Mouse (Mus musculus) heart, adult 18-20 months (tissue): ENCODE data around the gene Sept4. TPM values are rescaled to one million over a fixed set of nuclear protein-coding genes. Genes with fewer than 3 reads are reported as not detected.
A peak's percentile ranks its signal among the peaks of the same experiment; 100 is the strongest.

Experiments used
- DNase-seq, 2 experiments: peaks; one replicate each; pipeline ENCODE4 v3.0.0; 2021 to 2022; ENCODE audit warnings: mixed read lengths in 1 of 2
- long read RNA-seq, 2 experiments: library from polyadenylated mRNA; stranded (forward); transcript quantifications; one replicate each; pipeline ENCODE4 v2.0.0; 2021
- total RNA-seq, 2 experiments: library from RNA; stranded (reverse); gene quantifications; 2 replicates each; pipeline ENCODE4 v1.2.3; 2021

Gene Sept4
- 10 to 100 TPM; 31.8 to 37.7 TPM for total RNA-seq
- long read RNA-seq, experiment 1, transcript Sept4-205 (12 exons, 1,678 nt), result major isoform, 9 of 40 reads
- long read RNA-seq, experiment 1, partial matches to known transcripts, result 7 of 40 reads
- long read RNA-seq, experiment 1, other reads (novel, unspliced or antisense), result 23 of 40 reads
- long read RNA-seq, experiment 2, partial matches to known transcripts, result 3 of 16 reads
- long read RNA-seq, experiment 2, other reads (novel, unspliced or antisense), result 11 of 16 reads

- no peak for DNase-seq
These were observed at the start of gene Sept4 for GRCm38 (mm10) chr11:87568255-87568953. Sept4 (plus strand) TSS chr11:87568903.

DNA sequence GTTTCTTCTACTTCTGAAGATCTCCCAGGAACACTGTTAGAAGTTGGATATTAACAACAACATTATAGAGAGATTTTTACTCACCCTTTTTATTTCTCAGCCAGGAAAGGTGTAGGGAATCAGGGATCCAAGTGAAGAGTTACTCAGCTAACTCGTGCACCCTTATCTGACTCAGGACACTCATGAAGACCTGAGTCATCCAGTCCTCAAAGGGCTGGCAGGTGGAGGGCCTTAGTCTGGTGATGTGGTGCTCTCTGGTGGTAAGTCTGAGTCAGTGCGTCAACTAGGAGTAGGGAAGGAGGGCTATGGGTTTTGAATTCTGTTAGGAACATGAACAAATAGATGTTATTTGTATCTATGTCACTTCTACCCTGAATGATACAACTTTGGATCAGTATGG, 49.4 kb upstream of the Sept4 start:
- peak; percentile 15 to 33 for DNase-seq

GRCm38 (mm10) chr11:87523466-87523865, 45.2 kb upstream of the Sept4 start:
- DNase-seq, result no peak

DNA sequence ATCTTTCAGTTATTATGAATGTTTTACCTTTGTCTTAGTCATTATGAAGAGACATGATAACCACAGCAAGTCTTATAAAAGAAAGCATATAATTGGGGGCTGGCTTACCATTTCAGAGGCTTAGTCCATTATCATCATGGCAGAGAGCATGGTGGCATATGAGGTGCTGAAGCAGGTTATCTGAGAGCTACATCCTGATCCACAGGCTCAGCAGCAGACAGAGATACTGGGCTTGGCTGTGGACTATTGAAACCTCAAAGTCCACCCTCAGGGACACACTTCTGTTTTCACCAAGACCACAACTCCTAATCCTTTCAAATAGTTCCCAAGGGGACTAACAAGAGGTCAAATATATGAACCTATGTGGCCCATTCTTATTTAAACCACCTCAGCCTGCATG, 44.7 kb upstream of the Sept4 start:
- no peak for DNase-seq

GRCm38 (mm10) chr11:87524780-87525179, 43.9 kb upstream of the Sept4 start:
- no peak for DNase-seq

GRCm38 (mm10) chr11:87527364-87527763, 41.3 kb upstream of the Sept4 start:
- DNase-seq, result no peak

DNA sequence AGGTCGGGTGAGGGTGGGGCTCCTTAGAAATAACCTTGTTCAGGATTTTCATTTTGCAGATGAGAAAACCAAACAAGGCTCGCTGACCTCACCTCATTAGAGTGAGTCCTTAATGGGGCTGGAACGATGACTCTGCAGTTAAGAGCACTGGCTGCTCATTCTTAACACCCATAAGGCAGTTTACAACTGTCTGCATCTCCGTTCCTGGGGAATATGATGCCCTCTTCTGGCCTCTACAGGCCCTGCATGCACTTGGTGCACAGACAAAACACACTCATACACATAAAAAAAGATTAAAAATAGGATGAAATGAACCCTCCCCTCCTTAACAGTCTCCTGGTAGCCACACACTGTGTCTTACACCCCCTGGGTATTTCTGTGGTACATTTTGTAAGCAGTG, 40.7 kb upstream of the Sept4 start:
- DNase-seq, result no peak

GRCm38 (mm10) chr11:87531695-87532094, 37.0 kb upstream of the Sept4 start:
- DNase-seq, result no peak

- DNase-seq, result no peak
These were observed 26.4 kb upstream of the Sept4 start for GRCm38 (mm10) chr11:87542285-87542684.

DNA sequence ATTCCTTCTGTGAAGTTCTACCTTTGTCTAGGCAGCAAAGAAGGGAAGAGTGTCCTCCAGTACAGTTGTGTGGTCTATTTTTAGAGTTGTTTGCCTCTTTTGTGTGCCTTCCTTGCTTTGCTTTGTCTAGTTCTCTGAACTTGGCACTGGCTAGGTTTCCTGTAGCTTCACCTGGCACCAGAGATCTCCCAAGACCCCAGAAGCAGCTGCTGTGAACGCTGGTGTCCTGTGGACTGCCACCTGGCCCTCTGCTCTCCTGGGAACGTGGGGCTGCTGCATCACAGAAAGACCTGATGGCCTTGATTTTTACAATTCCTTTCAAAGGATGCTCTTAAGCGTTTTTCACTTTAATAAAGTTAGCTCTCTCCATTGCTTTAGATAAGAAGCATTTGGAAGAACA, 25.8 kb upstream of the Sept4 start:
- no peak for DNase-seq

DNA sequence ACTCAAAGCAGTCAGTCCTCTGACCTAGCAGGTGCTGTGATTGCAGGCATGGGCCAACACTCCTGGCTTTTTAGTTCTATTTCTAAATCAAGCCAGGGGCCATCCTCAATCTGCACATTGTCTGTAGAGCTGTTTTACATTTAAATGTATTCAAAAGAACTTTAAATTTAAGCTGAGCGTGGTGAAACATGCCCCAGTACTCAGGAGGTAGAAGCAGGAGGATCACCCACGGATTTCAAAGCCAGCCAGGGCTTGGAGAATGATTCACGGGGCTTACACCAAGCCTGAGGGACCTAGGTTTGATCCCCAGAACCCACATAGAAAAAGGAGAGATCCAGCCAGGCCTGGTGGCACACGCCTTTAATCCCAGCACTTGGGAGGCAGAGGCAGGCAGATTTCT, 15.4 kb upstream of the Sept4 start:
- no peak for DNase-seq

GRCm38 (mm10) chr11:87554386-87554785, 14.3 kb upstream of the Sept4 start:
- DNase-seq, result peak in 1 of 2 experiments; percentile 46

DNA sequence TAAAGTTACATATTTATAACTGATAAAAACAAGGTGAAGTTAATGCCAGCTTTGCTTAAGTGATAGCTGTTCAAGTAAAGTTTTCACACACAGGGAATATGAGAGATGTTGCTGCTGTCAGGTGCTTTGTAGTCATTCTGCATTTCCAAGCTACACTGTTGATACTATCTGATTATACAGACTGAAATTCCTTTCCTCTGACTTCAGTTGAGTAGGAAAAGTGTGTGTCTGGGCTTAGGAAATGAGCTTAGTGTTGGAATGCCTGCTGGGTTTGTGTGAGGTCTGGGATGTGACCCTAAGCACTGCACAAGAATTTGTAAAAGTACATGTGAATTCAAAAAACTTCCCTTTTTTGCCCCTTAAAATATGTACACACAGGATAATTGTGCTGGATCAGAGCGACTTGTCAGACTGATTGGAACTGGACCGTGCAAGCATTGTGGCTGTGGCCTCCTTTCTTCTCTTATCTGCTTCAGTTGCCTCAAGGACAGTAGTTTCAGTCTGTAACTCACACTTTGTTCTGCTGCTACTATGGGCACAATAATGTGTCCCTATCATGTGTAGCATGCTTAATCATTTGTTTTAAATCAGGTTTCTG, 13.5 kb upstream of the Sept4 start:
- DNase-seq, result no peak

GRCm38 (mm10) chr11:87561208-87561607, 7.5 kb upstream of the Sept4 start:
- DNase-seq, result no peak

- DNase-seq, result no peak
These were observed 2.2 kb upstream of the Sept4 start, which contains the start of gene Gm11492 for GRCm38 (mm10) chr11:87566501-87566900. Gm11492 (plus strand) TSS chr11:87566653.

DNA sequence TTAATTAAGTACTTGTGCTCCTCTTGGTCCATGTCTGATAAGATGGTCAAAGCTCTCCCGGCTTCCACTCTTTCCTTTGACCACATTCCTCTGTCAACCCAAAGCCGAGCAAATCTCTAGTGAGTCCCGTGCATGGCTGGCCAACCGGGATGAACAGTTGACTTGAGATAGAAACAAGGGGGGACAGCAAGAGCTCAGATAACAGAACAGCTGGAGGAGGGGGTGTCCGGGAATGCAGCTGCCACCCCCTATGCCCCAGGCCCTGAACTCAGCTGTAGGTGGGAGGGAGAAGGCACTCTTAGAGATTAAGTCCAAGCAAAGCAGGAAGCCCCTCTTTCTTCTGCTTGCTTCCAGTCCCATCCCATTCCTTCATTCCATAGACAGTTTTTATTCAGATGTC, 2.0 kb downstream of the Sept4 start:
- DNase-seq, result no peak

- peak in 1 of 2 experiments; percentile 57 for DNase-seq
These were observed 2.8 kb downstream of the Sept4 start for GRCm38 (mm10) chr11:87571361-87571950.

DNA sequence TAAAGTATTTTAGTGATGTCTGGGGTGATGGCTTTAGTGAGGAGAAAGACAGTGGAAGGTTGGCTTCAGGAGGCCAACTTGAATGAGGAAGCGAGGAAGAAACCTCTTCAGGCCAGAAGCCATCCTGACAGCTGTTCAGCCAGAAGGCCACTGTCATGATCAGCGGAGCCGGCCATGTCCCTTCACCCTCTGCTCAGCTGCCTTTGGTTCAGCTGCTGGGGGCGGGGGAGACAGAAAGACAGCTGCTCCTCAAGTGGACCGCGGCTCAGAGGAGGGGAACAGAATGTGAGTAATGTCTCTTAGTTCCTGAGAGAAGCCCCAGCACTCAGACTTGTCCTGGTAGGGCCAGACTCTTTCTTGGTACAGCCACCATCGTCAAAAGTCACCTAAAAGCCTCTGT, 5.0 kb downstream of the Sept4 start:
- no peak for DNase-seq

DNA sequence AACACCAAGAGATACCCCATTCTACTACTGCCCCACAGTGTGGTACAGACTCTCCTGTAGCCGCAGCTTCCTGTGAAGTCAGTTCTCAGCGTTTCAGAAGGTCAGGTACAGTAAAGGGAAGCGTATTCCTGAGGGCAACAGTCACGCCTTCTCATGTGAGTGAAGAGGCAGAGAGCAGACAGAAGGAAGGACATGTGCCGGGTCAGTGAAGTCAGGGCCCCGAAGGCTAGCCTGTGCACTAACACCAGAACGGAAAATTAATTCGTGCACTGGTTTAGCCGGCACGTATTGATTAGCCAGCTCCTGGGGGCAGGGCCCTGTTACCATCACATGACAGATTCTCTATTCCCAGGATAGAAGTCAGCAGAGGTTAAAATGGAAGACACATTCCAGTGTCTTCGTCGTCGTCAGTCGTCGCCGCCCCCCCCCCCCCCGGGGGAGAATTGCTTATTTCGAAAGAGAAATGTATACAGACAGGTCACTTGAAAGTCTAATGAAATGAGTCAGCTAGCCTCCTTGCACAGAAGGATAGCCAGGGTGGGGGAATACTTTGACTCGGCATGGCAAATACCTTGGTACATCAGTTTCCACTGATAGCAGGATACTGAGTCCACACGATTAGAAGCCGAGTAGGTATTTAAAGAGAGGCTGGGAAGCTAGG, 5.9 kb downstream of the Sept4 start:
- DNase-seq, result no peak

DNA sequence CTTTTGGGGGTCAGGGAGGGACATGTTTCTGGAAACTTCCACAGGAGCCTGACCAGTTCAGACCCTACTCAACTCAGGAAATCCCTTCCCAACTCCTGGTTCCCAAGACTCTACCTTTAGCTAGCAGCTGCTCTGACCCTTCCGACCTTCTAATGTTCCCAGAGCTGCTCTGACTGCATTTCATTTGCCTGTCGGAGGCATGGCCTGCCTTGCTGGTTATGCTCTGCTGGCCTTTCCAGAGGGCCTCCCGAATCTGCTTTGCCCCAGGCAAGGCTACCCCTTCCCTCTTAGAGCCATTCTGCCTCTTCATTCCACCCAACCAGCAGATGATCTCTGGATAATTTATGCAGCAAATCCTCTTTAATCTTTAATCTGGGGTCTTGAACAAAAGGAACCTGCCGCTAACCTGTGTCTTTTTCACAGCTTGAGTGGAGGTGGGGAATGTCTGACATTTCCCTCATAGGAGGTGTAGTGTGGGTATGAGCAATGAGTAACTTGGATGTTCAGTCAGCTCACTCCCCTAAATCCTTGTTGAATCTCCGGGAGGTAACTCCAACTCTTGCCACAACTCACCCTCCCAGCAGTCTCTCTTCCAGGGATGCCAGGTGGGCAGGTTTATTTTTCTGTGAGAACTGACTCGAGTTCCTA, 9.0 kb downstream of the Sept4 start:
- no peak for DNase-seq

DNA sequence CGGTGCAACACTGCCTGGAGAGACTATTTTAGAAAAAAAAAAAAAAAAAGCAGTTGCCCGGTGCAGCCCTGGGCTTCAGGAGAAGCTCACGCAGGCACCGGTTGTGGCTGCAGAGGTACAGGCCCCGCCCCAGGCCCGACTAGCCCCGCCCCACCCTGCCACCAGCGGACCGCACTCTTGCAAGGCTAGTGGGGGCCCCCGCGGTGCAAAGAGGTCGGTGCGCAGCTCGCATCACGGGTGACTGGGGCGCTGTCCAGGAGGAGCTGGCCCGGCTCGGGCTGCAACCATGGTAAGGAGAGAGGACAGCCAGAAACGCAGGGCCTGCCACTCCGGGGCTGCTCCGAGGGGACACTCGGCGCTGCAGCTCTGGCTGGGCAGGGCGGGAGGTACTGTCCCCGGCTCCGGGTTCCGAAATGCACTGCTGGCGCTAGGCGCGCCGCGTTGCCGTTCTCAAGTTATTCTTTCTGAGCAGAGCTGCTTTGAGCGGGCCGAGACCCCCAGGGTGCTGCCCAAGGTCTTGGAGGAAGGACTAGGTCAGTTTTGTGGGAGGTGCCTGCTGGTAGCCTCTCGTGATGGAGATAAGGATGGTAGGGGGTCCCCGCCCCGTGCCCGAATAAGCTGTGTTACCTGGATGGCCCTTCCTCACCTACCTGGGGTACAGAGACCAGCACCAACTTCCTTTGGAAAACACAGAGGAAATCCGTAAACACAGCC, 9.7 kb downstream of the Sept4 start:
- DNase-seq, result peak; percentile 79 to 83
